Mouse (Mus musculus) right cerebral cortex, postnatal 36 days (tissue): ENCODE data around the gene Rapgef2.

Experiments used
- DNase-seq, 2 experiments: peaks; one replicate each; pipeline ENCODE4 v3.0.0; 2022; ENCODE audit warnings: low spot score in 2 of 2, mixed read lengths in 1 of 2

The Rapgef2 gene

DNA sequence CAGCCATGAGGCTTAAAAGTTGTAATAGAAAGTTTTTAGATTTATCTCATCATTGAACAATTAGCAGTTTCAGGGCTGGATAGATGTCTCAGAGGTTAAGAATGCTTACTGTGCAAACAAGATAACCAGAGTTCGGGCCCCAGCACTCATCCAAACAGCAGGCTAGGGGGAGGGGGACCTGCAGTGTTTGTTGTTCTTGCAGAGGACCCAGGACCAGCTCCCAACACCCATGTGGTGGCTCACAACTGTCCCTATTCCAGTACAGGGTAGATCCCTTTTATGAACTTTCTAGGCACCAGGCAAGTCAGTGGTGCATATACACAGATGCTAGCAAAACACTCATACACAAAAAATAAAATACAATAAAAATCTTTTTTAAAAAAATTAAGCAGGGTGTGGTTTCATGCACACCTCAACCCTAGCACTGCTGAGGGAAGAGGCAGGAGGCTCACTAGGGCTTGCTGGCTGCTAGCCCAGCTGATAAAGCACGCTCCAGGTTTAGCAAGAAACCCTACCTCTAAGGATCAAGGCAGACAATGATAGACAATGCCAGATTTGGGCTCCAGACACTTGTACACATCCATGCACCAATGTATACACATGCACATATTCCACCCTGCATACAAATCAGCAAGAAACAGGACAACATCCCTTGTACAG, 118.0 kb downstream of the Rapgef2 start:
- DNase-seq, result no peak

DNA sequence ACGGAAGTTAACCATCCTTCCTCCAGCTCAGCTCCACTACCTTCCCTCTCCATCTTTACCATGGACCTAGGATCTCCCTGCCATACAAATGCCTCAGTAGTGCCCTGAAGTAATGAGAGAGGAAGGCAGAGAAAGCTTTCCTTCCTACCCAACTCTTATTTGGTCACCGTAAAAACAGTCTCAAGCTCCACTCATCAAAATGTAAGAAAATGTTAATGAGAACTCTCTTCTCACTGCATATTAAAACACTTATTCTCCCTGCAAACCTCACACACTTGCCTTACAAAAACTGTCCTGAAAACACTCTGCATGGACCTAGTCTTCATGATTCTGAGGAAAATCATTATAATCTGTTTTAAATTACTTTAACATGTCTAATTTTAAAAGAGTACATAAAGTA, 118.7 kb downstream of the Rapgef2 start:
- no peak for DNase-seq

- no peak for DNase-seq
Observed at GRCm38 (mm10) chr3:79161834-79162401, 124.4 kb downstream of the Rapgef2 start.

- DNase-seq, result no peak
Observed at GRCm38 (mm10) chr3:79161093-79161723, 125.1 kb downstream of the Rapgef2 start.

DNA sequence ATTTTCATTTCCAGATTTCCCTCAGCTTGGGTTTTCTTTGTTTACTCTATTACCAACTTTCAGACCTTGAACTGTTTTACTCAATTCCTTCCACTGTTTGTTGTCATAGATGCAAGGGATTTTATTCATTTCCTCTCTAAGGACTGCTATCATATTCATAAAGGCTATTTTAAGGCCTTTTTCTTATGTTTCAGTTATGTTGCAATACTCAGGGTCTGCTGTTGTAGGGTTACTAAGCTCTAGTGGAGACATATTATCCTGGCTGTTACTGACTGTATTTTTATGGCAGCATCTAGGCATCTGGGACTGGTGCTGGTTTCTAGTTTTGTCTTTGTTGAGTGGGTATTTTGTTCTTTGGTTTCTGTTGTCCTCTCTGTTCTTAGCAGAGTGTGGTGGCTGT, 128.1 kb downstream of the Rapgef2 start:
- DNase-seq, result no peak

GRCm38 (mm10) chr3:79153039-79153487, 133.3 kb downstream of the Rapgef2 start:
- DNase-seq, result no peak

GRCm38 (mm10) chr3:79145407-79146055, 140.8 kb downstream of the Rapgef2 start:
- no peak for DNase-seq

- DNase-seq, result peak; percentile 61 to 77
Observed at GRCm38 (mm10) chr3:79144672-79145406, 141.5 kb downstream of the Rapgef2 start.

GRCm38 (mm10) chr3:79144085-79144484, 142.2 kb downstream of the Rapgef2 start:
- DNase-seq, result no peak

DNA sequence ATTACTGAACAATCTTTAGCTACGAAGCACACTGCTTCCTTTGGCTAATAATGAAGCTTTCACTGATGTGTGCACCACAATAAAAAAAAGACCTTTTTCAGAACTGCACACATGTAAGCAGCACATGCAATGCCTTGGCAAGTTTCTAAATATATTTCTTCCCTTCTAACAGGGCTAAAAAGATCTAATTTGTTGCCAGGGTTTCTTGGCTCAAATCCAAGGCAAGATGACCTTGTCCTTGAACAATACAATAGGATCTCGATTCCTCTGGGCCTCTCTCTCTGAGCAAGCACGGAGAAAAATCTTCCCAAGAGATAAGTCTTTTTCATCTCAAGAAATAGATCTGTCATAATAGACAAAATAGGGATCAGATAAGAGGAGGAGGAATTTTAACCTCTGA, 147.1 kb downstream of the Rapgef2 start:
- no peak for DNase-seq

- DNase-seq, result no peak
Observed at GRCm38 (mm10) chr3:79138601-79139000, 147.7 kb downstream of the Rapgef2 start.

DNA sequence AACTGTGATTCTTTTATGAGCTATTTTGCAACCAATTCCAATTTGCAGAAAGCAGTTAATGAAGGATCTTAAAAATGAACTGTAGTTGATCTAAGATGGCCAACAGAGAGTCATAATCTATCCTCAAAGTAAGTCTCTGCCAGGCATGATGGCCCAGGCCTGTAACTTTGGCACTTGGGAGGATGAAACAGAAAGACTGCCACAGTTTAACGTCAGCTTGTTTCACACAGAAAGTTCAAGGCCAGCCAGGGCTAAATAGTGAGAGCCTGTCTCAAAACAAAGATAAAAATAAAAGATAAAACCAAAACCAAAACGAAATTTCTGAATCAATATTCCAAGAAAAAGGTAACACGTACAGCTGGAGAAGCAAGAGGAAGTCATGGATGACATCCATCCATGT, 155.3 kb downstream of the Rapgef2 start:
- no peak for DNase-seq

DNA sequence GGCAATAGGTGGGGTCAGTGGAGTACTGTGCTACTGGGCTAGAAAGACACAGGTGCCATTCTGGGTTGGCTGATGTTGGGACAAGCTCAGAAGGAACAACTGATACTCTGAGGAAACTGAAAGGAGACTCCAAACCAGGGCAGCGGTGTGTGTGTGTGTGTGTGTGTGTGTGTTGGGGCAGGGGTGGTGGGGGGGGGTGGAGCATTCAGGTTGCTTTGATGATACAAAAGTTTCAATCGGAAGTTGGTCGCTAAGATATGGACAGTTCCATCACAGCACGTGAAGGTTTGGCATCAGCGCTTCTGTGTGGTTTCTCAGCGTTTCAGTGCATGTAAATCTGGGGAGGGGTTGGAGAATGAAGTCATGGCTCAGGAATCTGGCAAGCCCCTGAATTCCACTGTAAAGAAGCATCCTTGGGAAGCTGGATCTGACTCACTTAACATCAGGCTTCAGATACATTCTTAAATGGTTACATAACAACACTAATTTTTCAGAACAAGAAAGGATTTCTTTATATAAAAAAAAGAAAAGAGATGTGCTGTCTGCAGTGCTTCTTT, 157.2 kb downstream of the Rapgef2 start:
- no peak for DNase-seq

DNA sequence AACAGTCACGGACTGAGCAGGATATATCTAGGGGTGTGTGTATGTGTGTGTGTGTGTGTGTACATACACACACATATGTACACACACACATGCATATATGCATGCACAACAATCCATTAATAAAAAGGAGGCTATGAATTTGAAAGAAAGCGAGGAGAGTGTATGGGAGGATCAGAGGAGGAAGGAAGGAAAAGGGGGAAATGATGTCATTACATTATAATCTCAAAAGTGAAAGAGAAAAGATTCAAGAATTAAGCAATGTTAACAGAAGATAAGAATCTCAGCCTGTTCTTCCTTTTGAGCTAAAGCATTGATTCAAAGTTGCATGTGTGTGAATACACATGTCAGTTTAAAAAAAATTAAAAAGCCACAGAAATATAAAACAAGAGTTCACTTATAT, 158.5 kb downstream of the Rapgef2 start:
- no peak for DNase-seq

GRCm38 (mm10) chr3:79126857-79127256, 159.5 kb downstream of the Rapgef2 start:
- no peak for DNase-seq

DNA sequence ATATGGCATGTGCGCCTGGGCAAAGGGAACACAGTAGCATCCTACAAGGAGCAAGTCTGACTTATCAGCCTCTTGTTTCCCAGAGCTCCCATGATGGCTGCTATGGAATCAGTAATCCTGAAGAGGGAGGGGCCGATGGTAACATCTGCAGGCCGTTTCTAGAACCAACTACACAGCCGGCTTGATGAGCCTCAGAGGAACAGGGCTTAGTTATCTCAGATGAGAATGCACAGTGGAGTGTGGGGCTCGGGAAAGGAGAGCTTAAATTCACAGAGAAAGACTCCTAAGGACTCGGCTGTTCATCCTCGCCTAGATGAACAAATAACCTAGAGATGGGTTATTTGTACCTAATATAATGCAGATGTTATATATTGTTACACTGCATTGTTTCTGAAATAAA, 164.9 kb downstream of the Rapgef2 start:
- no peak for DNase-seq

DNA sequence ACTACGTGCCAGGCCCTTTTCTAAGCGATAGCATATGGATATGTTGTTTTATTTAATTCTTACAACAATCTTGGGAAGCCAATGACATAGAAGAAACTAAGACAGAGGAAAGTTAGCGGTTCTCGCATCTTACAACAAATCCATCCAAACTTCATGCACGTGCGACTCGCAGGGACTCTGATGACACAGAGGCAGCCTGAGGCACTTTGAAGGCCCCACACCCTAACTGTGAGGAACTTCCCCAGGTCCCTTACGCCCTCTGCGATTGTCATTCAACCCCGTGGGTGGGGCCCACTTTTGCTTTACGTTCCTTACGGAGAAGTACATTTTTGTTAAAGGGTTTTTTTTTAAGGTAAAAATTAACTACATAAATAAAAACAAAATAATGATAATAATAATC, 166.3 kb downstream of the Rapgef2 start:
- DNase-seq, result no peak

- DNase-seq, result no peak
Observed at GRCm38 (mm10) chr3:79110153-79110552, 176.2 kb downstream of the Rapgef2 start.

- DNase-seq, result no peak
Observed at GRCm38 (mm10) chr3:79108246-79108645, 178.1 kb downstream of the Rapgef2 start.

DNA sequence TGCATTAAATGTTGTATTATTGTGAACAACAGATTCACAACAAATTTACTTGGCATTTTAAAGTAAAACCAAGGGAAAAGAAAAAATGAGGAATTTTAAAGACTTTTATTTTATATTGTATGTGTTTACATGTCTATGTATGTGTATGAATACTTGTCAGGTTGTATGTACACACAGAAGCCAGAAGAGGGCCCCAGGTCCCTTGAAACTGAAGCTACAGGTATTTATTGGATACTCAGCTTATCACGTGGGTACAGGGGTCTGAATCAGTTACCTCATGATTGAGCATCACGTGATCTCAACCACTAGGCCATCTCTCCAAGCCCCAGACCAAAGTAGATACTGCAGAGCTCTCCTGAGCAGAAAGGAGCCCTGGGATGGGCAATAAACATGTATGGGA, 180.0 kb downstream of the Rapgef2 start:
- no peak for DNase-seq

GRCm38 (mm10) chr3:79103604-79104003, 182.7 kb downstream of the Rapgef2 start:
- no peak for DNase-seq

DNA sequence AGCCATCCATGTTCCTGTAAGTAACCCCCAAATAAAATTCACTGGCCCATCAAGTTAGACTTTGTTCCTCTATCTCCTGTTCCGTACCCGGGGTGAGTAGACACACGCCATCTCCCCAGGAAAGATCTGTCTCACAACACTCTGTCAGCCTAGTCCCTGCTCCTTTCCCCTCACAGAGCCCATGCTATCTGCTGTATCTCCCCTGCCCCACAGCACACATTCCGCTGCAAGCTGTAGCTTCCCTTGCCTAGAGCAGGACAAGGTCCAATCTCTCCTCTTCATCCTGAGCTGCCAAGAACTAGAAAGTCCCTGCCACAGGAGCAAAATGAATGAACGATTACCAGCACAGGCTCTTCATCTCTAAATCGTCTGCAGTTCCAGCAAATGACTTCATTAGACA, 184.6 kb downstream of the Rapgef2 start:
- DNase-seq, result no peak
